Mouse (Mus musculus): Measurements from ENCODE around the gene Lrp3.

DNA sequence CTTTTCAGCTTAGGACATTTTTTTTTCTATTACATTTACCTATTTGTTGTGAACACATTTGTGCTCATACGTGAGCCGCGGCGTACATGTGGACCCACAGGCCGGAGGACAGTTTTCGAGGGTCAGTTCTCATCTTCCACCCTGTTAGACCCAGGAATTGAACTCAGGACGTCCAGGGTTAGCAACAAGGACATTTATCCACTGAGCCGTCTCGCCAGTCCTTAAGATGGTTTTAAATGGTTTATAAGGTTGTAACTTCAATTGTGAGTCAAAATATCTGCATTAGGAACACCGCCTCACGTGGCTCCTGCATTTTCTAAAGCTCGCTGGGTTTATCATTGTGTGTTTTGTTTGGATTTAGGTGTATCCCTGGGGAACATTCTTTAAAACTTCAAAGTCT, 18.6 kb upstream of the Lrp3 start:
- TF ChIP-seq CTCF (IDR thresholded peaks at IDR 0.05; ENCODE audit: extremely low read depth, insufficient read depth, low read length) (no peak), POLR2A (IDR thresholded peaks at IDR 0.05; ENCODE audit: extremely low read depth, insufficient read depth, low read length) (no peak)

All from cortical plate, adult 2 months (tissue).